Mouse (Mus musculus): ENCODE measurements at regions not wholly inside any gene's neighbourhood (a gene's known extent, or its start where the extent isn't known, plus 50 kb on each side); places are given as distances from the start of the nearest gene placed in this dataset.

GRCm38 (mm10) chrX:105391680-105392462, 107.7 kb upstream of the Cypt2 start:
- TF ChIP-seq POLR2A (IDR thresholded peaks at IDR 0.05; ENCODE audit: low read depth, low read length) (no peak), CTCF (IDR thresholded peaks at IDR 0.05; ENCODE audit: borderline replicate concordance, insufficient read depth, low read length) (no peak)

Data from embryonic fibroblast, embryonic 13.5 days (primary cell).